Mouse (Mus musculus) c-Kit-positive CD71-negative TER-119-negative erythroid progenitor cells, embryonic 14.5 days (primary cell): ENCODE data around the gene Cybrd1.

ENCODE experiments used
- DNase-seq: peaks from one replicate; pipeline ENCODE4 v3.0.0-alpha.2; 2013; ENCODE audit warnings: low read depth

Cybrd1 gene

GRCm38 (mm10) chr2:71117797-71118708 lies at the start of gene Cybrd1:
Cybrd1 (plus strand) TSS chr2:71117923.
- no peak for DNase-seq

- no peak for DNase-seq
These were observed 46.1 kb upstream of the Cybrd1 start for GRCm38 (mm10) chr2:71071601-71072000.

- no peak for DNase-seq
These were observed 44.4 kb upstream of the Cybrd1 start for GRCm38 (mm10) chr2:71073330-71073729.

- no peak for DNase-seq
These were observed 43.9 kb upstream of the Cybrd1 start for GRCm38 (mm10) chr2:71073828-71074227.

- DNase-seq, result no peak
These were observed 35.3 kb upstream of the Cybrd1 start for GRCm38 (mm10) chr2:71082416-71082815.

GRCm38 (mm10) chr2:71083454-71084193 lies 34.1 kb upstream of the Cybrd1 start:
- DNase-seq, result no peak

GRCm38 (mm10) chr2:71089766-71090165 lies 28.0 kb upstream of the Cybrd1 start:
- no peak for DNase-seq

GRCm38 (mm10) chr2:71090660-71091445 lies 26.9 kb upstream of the Cybrd1 start:
- no peak for DNase-seq

GRCm38 (mm10) chr2:71096170-71096569 lies 21.6 kb upstream of the Cybrd1 start:
- DNase-seq, result peak; percentile 35

- DNase-seq, result no peak
These were observed 15.0 kb upstream of the Cybrd1 start for GRCm38 (mm10) chr2:71102621-71103291.

GRCm38 (mm10) chr2:71103292-71103680 lies 14.4 kb upstream of the Cybrd1 start:
- DNase-seq, result no peak

- DNase-seq, result no peak
These were observed 13.0 kb upstream of the Cybrd1 start for GRCm38 (mm10) chr2:71104696-71105095.

GRCm38 (mm10) chr2:71105469-71106215 lies 12.1 kb upstream of the Cybrd1 start:
- no peak for DNase-seq

GRCm38 (mm10) chr2:71107225-71107624 lies 10.5 kb upstream of the Cybrd1 start:
- no peak for DNase-seq

- DNase-seq, result no peak
These were observed 9.2 kb upstream of the Cybrd1 start for GRCm38 (mm10) chr2:71108541-71108940.

GRCm38 (mm10) chr2:71113489-71114171 lies 4.1 kb upstream of the Cybrd1 start:
- no peak for DNase-seq

GRCm38 (mm10) chr2:71116151-71116550 lies 1.6 kb upstream of the Cybrd1 start:
- DNase-seq, result no peak

- no peak for DNase-seq
These were observed 3.1 kb downstream of the Cybrd1 start for GRCm38 (mm10) chr2:71120844-71121243.

GRCm38 (mm10) chr2:71121406-71121805 lies 3.7 kb downstream of the Cybrd1 start:
- no peak for DNase-seq

- no peak for DNase-seq
These were observed 4.7 kb downstream of the Cybrd1 start for GRCm38 (mm10) chr2:71122268-71123029.
